Mouse (Mus musculus): ENCODE measurements around the gene Yes1.
"Not testable (repeated sequence)": the region's sequence is repeated elsewhere in the genome, so short reads cannot be mapped to it uniquely, and the experiment has no call there.

Gene Yes1

DNA sequence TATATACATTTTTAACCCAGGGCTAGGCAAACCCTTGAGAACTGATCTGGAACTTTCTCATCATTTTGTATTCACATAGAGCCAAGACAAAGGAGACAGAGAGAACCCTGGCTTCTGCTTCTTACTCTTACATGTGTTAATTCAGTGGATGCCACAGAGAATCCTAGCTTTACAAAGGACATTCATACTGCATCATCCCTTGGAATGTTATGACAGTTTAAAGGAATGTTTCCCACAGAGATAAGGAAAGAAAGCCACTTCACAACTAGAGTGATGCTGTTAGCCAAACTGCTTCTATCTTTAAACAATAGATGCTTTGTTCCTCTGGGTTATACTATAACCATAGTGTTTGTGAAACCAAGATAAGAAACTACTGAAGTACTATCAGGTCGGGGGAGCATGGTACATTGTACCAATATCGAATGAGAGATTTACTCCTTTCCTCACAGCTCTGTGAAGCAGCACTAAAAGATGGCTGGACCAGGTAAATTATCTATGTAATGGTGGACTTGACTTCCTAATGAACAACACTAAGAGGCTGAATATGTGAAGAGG, 95.3 kb downstream of the Yes1 start:
- no peak for DNase-seq (ENCODE audit: low spot score in 2 of 2)

DNA sequence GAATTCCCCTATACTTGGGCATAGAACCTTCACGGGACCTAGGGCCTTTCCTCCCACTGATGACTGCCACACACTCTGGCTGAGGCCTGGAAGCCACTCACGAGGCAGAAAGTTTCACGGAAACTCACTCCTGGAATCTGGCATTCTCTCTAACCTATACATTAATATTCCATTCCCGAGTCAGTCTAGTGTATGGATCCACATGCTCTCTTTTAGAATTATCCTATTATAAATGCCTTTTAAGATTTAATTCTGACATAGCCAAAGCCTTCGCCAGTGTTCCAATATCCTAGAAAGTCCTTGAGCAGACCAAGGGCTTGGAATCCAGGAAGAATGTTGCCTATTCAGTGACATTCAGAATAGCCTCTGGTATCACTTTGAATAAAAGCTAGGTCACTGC, 100.5 kb downstream of the Yes1 start:
- DNase-seq (ENCODE audit: low spot score in 2 of 2): no peak

DNA sequence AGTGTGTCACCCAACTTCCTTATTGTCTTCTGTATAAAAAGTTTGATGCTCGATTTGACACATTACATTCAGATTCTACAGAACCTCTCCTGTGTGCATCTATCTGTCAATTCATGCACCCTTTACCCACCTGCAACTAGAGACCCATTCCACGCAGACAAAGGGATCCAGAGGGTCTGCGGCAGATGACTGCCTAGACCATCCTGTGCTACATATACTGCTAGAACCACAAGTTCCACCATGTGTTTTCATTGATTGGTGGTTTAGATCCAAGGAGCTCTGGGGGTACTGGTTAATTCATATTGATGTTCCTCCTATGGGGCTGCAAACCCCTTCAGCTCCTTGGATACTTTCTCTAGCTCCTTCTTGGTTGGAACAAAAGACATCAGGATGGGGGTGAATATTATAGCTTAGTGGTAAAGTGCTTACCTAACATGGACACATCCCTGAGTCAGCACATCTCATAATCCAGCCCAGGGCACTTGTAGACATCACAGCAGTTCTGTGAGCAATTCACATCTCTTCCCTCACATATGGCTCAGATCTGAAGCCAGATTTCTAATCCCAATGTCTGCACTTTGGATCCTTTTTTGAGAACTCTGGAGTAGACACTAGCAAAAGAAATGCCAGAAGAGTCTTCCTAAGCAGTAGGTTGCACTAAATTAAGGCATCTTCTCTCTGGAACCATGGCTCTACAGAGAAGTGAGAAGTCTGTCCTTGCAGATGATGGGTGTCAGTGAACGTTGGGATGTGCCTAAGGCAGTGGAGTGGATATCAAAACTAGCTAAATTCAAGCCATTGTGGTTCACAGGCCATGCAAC, 101.5 kb downstream of the Yes1 start:
- DNase-seq (ENCODE audit: low spot score in 2 of 2): no peak

DNA sequence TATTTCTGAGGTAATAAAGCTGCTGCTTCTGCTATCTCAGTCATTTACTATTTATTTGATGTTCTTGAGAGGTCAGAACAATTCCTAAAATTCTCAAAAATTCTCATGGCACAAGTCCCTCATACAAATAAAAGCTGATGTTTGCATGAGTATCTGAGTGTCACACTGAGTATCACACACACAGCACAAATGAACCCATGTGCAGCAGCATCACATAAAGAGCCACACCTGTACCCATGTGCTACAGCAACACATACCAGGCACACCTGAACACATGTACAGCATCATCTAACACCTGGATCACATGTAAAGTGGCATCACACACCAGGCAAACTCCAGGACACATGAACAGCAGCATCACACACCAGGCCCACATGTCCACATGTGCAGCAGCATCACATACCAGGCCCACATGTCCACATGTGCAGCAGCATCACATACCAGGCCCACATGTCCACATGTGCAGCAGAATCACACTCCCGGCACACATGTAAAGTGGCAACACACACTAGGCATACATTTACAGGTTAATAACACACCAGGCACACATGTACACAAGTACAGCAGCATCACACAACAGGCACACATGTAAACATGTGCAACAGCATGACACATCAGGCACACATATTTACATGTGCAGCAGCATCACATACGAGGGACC, 102.2 kb downstream of the Yes1 start:
- DNase-seq (ENCODE audit: low spot score in 2 of 2): no peak

DNA sequence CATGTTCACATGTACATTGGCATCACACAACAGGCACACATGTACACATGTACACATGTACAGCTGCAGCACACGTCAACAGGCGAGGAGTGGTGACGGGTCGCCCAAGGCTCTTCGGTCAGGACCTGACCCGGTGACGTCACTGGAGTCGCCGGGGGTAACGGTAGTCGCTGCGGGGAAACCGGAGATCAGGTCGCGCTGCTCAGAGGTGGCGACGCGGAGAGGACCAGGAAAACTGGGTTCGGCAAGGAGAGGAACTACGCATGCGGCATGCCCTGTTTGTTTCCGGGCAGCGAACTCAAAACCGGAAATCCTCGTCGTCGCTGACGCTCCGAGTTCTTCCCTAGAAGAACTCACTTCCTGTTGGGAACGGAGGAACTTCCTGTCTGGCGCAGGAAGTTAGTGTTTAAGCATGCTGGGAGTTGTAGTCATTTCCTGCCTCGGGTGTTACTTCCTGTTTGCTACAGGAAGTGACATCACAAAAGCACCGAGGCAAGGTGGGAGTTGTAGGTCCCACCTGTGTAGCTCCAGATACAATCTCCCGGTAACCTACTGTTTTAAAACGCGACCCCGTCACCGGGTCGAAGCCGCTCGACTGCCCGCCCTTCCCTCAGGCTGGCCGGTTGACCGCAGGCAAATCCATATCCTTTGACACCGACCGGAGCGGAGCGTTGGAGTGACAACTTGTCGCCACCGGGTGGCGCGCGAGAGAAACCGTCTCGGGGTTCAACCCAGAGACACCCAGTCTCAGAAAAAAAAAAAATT, 102.9 kb downstream of the Yes1 start:
- peak; percentile 83 to 92 for DNase-seq (ENCODE audit: low spot score in 2 of 2)

DNA sequence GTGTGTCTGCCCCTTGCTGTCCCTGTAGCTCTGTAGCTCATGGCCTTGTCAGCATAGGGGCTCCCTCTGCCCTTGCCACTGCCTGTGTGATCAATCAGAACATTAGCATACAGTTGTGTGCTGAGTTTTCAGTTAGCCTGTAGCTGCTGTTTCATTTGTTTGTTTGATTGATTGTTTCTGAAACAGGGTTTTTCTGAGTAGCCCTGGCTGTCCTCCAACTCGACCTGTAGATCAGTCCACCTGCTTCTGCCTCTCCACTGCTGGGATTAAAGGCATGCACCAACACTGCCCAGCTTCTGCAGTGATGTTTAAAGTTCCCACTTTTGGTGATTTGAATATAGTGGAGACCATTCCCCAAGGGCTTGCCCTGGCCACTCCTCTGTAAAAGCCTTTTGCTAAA, 106.8 kb downstream of the Yes1 start:
- DNase-seq (ENCODE audit: low spot score in 2 of 2): no peak

DNA sequence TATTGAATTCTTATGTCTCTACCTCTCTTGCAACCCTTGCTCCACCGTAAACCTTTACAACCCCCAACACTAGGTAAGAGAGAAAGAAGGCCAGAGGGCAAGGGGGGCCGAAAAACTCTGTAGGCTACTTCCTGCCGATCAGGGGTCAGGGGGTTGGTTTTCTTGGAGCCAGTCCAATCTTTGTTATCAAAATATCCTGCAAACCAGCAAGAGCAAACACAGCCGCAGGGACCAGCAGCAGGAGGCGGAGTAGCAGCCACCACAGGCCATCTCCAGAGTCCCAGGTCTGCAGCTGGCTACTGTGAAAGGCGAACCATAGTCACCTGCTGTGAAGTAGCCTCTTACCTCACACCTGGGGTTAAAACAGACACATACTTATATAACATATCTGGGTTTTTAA, 107.9 kb downstream of the Yes1 start:
- no peak for DNase-seq (ENCODE audit: low spot score in 2 of 2)

DNA sequence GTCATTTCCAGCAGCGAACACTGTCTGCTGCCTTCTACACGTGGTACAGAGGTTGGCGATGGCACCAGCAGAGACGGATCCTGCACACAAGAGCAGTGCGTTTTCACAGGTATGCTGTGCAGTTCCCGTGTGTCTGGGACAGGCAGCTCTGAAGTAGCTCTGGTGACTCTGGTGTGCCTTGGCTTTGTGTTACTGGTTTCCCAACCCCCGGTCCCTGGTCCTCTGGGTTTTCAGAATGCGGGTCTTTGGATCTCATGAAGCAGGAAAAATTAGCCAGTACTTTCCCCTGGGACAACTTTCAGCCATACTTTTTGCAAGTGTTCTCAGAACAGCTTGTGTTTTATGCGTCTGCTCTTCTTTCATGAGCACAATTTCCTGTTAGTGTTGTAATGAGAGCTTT, 109.4 kb downstream of the Yes1 start:
- DNase-seq (ENCODE audit: low spot score in 2 of 2): no peak

DNA sequence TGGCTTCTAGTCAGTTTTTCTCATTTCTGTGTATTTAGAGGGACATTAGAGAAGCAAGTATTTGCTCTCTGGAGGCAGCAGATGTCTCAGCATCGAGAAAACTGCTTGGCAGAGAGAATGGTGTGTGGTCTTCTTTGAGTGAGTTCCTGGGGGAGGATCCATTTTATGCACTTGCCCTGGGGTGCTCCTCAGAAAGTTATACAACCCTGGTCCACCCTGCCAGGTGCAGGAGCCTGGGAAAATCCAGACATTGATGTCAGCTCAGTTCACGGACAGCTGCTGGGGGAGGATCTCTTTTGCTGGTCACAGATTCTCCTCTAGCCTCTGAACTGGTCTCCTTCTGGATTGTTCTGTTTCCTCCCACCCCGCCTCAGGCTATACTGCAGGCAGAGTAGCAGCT, 110.3 kb downstream of the Yes1 start:
- DNase-seq (ENCODE audit: low spot score in 2 of 2): no peak

DNA sequence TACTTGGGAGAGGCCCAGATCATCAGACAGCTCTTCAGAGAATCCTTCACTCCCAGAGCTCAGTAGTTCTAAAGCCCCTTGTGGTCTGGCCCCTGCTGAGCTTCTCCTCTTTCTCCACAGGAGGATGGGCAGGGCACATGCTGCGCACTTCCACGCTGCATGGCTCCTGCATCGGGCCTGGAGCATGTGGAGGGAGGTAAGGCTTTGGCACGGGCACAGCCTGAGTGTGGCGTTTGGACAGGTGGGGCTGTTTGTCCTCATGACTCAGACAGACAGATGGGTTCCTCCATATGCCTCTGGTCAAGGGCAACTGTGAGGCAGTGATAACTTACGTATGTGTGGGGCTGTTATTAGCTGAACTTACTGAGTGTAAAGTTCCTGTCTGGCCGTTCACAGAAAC, 111.3 kb downstream of the Yes1 start:
- DNase-seq (ENCODE audit: low spot score in 2 of 2): no peak

DNA sequence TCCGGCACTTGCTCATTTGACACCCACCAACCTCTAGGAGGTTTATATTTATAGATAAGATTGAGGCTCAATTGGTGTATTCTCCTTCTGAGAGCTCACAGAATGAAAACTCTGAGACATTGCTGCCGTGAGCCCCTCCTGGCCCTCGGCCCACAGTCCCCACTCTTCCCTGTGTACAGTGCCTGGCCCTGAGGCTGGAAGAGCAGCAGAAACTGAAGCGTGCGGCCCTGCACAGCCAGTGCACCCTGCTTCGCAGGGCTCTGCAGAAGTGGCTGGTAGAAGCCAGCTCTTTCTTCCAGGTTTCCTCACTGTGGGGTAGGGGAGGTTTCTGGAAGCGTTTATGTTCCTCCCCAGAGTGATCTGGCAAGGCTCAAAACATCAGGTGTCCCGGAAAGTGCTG, 111.7 kb downstream of the Yes1 start:
- not testable (repeated sequence) for DNase-seq (ENCODE audit: low spot score in 2 of 2)

DNA sequence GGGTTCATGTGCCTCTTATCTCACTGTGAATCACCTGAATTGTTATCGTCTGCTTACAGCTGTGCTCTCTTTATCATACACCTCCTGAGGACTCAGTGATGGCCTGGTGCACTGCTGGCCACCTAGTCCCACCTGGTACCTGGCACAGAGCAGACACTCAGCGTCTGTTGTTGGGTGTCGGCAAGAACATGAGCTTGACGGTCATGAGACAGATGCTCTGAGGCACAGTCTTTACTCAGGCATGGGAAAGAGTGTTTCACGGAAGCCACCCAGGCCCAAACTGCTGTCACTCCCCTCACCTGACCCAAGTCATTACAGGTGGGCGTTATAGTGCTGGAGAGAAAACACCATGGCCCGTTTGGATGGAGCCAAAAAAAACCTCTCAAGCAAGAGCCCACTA, 113.0 kb downstream of the Yes1 start:
- no peak for DNase-seq (ENCODE audit: low spot score in 2 of 2)

DNA sequence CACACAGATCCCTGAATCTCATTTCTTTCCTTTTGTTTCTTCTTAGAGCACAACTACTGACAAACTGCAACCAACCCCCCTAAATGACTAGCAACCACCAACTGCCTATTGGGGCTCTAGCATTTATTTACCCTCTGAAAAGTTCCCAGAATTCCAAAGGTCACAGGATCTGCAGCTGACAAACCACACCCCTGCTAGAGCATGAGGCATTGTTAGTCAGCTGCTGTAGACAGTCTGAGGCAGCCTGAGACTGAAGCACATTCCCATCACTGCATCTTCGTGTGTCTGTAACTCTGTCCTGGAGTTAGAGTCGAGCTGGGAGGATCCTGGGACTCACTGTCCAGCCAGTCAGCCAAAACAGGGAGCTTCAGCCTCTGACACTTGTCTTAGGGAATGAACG, 114.4 kb downstream of the Yes1 start:
- not testable (repeated sequence) for DNase-seq (ENCODE audit: low spot score in 2 of 2)

DNA sequence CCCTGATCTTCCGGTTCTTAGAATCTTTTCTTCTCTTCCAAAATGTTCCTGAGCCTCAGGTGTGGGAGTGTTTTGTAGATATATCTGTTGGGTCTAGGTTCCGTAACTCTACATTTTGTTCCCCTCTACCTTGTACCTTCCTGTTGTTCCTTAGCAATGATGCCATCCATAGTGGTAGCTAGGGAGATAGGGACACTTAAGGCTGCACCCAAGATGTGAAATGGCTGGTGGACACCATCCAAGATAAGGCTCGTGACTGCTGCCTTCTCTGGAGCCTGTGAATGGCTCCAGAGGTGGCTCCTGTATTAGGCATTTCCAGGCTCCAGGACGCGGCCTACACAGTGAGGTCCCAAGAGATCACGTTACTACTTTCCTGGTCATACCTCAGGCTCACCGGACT, 117.3 kb downstream of the Yes1 start:
- DNase-seq (ENCODE audit: low spot score in 2 of 2): no peak

DNA sequence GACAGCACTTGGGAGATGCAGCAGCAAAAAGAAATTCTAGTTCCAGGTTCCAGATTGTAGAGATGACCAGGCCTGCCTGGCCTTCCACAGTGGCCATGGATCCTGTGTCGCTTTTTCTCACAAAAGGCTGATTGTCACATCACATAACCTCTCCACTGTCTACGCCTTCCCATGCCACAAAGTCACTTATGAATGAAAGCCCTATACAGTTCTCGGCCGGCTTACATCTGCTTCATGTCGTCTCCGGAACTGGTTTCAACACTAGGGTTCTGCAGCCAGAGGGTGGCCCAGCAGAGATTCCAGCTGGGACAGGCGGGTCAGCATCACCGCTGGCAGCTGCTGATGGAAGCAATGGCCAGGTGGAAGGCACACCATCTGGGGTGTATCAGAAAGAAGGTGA, 117.9 kb downstream of the Yes1 start:
- DNase-seq (ENCODE audit: low spot score in 2 of 2): no peak

DNA sequence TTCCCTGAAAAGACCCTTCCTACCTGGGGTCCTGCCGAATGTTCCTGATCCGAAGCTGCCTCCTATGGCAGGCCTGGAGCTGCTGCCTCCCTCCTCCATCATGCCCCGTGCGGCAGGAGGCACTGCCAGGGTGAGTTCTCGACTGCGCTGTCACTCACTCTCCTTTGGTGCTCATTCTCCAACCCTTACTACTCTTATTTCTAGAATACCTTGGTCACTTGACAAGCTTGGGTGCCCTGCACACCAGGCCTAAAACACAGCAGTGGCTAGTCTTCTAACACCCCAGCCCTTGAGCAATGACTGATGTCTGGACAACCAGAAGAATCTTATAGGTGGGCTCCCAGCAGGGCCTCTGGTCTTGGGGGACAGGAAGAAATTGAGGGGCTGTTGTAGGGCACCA, 122.9 kb downstream of the Yes1 start:
- DNase-seq (ENCODE audit: low spot score in 2 of 2): not testable (repeated sequence)

DNA sequence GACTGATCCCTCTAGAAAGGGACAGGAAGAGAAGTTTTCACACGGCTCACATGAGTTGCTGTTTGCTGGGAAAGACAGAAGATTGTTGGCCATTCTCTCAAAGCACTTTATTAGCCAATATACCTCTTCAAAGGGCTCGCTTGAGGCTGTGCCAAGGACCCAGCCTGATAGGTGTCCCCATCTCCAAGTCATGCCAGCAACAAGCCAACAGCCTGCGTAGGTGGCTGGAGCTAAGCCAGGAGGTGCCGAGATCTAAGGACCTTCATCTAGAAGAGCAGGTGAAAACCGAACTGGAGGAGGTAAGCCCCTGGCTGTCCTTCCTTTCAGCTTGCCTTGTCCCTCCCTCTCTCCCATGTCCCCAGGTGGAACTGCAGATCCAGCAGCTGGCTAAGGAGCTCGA, 124.8 kb downstream of the Yes1 start:
- DNase-seq (ENCODE audit: low spot score in 2 of 2): no peak

Data from right cerebral cortex, postnatal 36 days (tissue).